Mouse (Mus musculus) kidney, adult 2 months (tissue): Measurements from ENCODE around the gene Parp9. TPM values are rescaled to one million over a fixed set of nuclear protein-coding genes. Genes with fewer than 3 reads are reported as not detected.

Experiments used
- DNase-seq: peaks from one replicate; pipeline ENCODE4 v3.0.0; 2021
- H3K27ac ChIP-seq: fragments of 200-500 bp; 2 replicates; pipeline ENCODE4 v1.5.1; 2012; ENCODE audit warnings: low read depth, low read length, control low read depth, inconsistent platforms; ENCODE audit not compliant: insufficient read depth
- H3K27me3 ChIP-seq: fragments of 200-500 bp; replicated peaks from 2 replicates; pipeline ENCODE4 v1.6.1; 2012; ENCODE audit warnings: mild to moderate bottlenecking, moderate library complexity, low read length, inconsistent platforms; ENCODE audit not compliant: control insufficient read depth, insufficient read depth
- H3K36me3 ChIP-seq: fragments of 200-500 bp; 2 replicates; pipeline ENCODE4 v1.6.1; 2012; ENCODE audit warnings: mild to moderate bottlenecking, moderate library complexity, low read length, inconsistent platforms; ENCODE audit not compliant: control insufficient read depth, insufficient read depth
- H3K4me1 ChIP-seq: fragments of 200-500 bp; 2 replicates; pipeline ENCODE4 v1.6.1; 2011; ENCODE audit warnings: low read length; ENCODE audit not compliant: control insufficient read depth, insufficient read depth
- H3K4me3 ChIP-seq: fragments of 200-500 bp; 2 replicates; pipeline ENCODE4 v1.5.1; 2011; ENCODE audit warnings: mild to moderate bottlenecking, low read depth, low read length, control low read depth; ENCODE audit not compliant: insufficient read depth
- CTCF ChIP-seq: fragments of 200-500 bp; conservative IDR thresholded peaks from 2 replicates; pipeline ENCODE4 v1.5.1; 2011; ENCODE audit warnings: low read depth, mild to moderate bottlenecking, control low read depth, low read length, moderate library complexity, mixed read lengths; ENCODE audit not compliant: insufficient read depth, insufficient read length
- POLR2A ChIP-seq: fragments of 200-500 bp; IDR thresholded peaks from one replicate; pipeline ENCODE4 v1.6.1; 2011; ENCODE audit warnings: low read depth, low read length, control low read depth
- WGBS: fragments of 180-500 bp; shearing (Covaris S2); methylation state at CpG from one replicate; pipeline ENCODE4 v1.1.7; 2018; 5-methylcytosine and 5-hydroxymethylcytosine counted together
- polyA plus RNA-seq: library from polyadenylated mRNA; depleted of rRNA; stranded (reverse); fragments of >200 nt; gene quantifications from 2 replicates; pipeline ENCODE4 v1.2.3, GENCODE M21; 2012

The Parp9 gene
- polyA plus RNA-seq, 1 experiment = 8.0 TPM

DNA sequence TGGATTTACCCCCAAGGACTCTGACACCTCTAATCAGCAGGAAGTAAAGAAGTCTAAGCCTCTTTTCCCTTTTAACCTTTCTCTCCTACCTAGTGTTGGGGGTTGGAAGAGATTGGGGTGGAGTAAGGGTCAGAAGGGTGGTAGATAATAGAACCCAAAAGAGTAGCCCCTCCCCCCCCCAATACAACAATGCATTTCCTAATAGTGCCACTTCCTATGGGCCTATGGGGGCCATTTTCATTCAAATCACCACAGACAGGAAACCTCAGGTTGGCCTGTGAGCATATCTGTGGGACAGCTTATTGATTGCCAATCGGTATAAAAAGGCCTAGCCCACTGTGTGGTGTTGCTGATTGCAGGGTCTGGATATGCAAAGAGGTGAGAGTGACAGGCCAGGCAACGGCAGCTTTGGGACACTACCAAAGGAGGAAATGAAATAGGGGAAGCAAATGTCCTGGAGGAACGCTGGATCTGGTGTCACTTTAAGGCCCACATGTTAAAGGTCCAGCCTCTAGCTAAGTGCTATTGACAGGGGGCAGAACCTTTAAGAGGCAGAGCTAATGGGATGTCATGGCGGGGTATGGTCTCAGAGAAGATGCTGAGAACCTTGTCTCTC, 34.0 kb upstream of the Parp9 start:
- H3K27me3 ChIP-seq = no peaks in the 10 kb centered on the region

DNA sequence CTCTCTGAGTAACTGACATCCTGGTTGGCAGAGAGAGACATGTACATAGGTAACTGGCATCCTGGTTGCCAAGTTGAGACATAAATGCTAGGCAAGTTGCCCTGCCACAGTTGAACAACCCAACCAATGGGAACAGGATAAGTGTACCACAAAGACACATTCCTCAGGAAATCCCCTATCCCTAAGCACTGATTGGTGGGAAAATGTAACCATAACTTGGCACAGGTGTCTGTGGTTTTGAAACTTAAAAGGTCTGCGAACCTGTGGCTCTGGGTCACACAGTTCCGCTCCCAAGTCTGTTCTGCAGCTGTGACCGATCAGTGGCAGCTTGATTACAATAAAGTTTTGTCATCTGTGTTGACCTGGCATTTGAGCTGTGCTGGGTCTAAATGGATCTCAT, 32.9 kb upstream of the Parp9 start:
- peaks cover 6% of the 10 kb centered on the region; the same call in 1 of the 2 replicates for H3K4me1 ChIP-seq
- no peak overlapping the region for H3K4me3 ChIP-seq
- DNase-seq = no peak
- no peaks in the 10 kb centered on the region for H3K36me3 ChIP-seq
- no peak for TF ChIP-seq CTCF
- TF ChIP-seq POLR2A = no peak
- no peaks in the 10 kb centered on the region for H3K27me3 ChIP-seq
- H3K27ac ChIP-seq = no peak overlapping the region
- WGBS = 81% methylated on average over 3 of the region's 3 CpGs

More for the DNA sequence above, 34.0 kb upstream of the Parp9 start:
- Histone ChIP-seq H3K36me3 (no peaks in the 10 kb centered on the region), H3K4me3 (no peak overlapping the region), H3K27ac (no peak overlapping the region), H3K4me1 (peaks cover 6% of the 10 kb centered on the region; the same call in 1 of the 2 replicates)
- TF ChIP-seq POLR2A (no peak), CTCF (no peak)
- no peak for DNase-seq
- 79% methylated on average over 4 of the region's 4 CpGs for WGBS

DNA sequence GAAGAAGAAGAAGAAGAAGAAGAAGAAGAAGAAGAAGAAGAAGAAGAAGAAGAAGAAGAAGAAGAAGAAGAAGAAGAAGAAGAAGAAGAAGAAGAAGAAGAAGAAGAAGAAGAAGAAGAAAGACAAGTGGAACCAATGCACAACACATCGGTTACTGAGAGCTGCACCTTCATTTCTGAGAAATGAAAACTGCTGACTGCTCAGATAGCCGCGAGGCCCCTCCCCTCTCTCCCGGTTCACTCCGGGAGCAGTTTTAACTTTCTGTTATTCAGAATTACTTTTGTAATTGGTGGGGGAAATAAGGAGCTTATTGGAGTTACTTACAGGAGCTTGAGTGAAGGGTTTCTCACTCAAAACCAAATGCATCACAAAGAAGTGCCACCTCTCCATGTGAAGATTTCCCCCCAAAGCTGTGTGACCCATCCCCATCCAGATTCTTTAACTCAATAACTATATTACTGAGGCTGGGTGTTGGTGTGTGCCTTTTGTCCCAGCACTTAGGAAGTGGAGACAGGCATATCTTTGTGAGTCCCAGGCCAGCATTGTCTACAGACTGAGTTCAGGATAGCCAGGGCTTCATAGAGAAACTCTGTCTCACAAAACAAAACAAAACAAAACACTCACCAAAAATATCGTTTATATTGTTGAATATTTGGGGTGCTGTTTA, 32.3 kb upstream of the Parp9 start:
- DNase-seq = peak; percentile 47
- TF ChIP-seq CTCF = no peak
- no peak for TF ChIP-seq POLR2A
- H3K36me3 ChIP-seq = no peaks in the 10 kb centered on the region
- 51% methylated on average over 6 of the region's 6 CpGs for WGBS
- no peaks in the 10 kb centered on the region for H3K27me3 ChIP-seq
- no peak overlapping the region for H3K27ac ChIP-seq
- H3K4me1 ChIP-seq = peaks cover 6% of the 10 kb centered on the region; the same call in 1 of the 2 replicates
- H3K4me3 ChIP-seq = no peak overlapping the region

DNA sequence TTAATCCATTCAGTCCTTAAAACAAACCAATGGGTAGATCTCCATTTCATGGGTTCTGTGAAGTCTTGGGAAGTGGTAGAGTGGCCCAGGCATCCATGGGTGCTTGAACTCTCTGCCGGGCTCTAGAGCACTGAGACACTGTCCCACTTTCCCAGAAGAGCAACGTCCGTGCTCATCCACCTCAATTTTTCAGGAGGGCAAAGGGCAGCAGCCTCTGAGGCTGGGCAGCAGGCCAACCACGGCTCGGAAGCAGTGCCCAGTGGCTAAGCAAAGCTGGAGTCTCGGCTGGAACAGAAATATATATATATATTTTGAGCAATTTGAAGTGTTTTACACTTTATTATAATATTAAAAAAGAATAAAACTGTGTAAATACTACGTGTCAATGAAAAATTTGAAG, 31.4 kb upstream of the Parp9 start:
- WGBS = 35% methylated on average over 7 of the region's 7 CpGs
- H3K36me3 ChIP-seq = no peaks in the 10 kb centered on the region
- no peak overlapping the region for H3K4me3 ChIP-seq
- H3K4me1 ChIP-seq = peaks cover 6% of the 10 kb centered on the region; the same call in 1 of the 2 replicates
- H3K27me3 ChIP-seq = no peaks in the 10 kb centered on the region
- no peak overlapping the region for H3K27ac ChIP-seq
- TF ChIP-seq POLR2A (no peak), CTCF (no peak)
- peak; percentile 84 for DNase-seq

DNA sequence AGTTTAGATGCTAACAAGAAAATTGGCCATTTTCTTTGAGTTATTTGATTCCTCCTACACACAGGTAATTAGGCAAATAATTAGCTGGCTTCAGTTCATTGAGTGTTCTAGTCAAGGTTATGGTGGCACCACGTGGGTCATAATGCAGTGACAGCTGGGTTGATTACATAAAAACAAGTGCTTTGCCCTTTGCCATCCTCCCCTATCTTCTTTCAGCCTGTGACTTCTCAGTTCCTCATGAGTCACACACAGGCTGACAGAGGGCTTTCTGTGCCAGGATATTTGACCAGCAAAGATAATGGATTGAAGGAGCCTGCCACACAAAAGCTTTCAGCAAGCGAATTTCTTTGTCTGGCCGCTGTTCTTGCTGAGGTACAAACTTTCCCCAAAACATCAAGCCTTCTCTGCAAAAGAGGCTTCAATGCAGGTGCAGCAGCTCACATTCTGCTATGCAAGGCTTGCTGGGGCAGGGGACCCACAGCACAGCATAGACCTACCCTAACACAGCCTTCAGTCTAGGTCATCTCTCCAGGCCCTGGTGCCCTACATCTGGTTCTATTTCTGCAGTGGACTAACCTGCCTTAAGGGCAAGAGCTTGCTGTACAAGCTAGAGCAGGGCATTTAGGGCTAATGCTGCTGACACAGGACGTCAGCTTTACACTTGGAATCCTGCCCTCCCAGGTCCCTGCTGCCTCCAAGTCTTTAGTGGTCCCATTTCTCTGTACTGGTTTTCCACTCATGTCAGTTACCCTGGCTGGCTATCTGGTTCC, 30.7 kb upstream of the Parp9 start:
- Histone ChIP-seq H3K27me3 (no peaks in the 10 kb centered on the region), H3K36me3 (no peaks in the 10 kb centered on the region), H3K4me1 (peaks cover 6% of the 10 kb centered on the region; the same call in 1 of the 2 replicates), H3K27ac (no peak overlapping the region), H3K4me3 (no peak overlapping the region)
- TF ChIP-seq POLR2A = no peak
- WGBS = 47% methylated on average over 4 of the region's 4 CpGs
- peak; percentile 68 for DNase-seq

DNA sequence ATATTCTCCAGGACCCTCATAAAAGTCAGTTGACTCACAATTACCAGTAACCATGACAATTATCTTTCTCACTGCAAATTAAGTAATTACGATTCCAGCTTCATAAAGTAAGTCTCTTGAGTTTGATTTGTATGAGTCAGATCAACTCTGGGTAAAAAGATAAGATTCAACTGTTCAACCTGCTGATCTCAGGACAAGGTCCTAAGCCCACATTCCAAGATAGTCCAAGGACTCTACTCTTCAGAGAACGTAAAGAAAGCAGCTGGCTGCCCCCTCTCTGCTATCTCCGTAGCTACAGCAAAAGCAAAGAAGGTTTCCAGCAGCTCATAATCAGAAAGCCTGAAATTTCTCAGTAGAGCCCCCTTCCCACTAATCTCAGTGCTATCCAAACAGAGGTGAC, 26.8 kb upstream of the Parp9 start:
- no peak for DNase-seq
- H3K4me3 ChIP-seq = no peak overlapping the region
- no peak for TF ChIP-seq POLR2A
- TF ChIP-seq CTCF = no peak
- H3K36me3 ChIP-seq = no peaks in the 10 kb centered on the region
- H3K27me3 ChIP-seq = no peaks in the 10 kb centered on the region
- H3K27ac ChIP-seq = no peak overlapping the region
- 85% methylated on average over 3 of the region's 3 CpGs for WGBS
- peaks cover 10% of the 10 kb centered on the region; the same call in 1 of the 2 replicates for H3K4me1 ChIP-seq

DNA sequence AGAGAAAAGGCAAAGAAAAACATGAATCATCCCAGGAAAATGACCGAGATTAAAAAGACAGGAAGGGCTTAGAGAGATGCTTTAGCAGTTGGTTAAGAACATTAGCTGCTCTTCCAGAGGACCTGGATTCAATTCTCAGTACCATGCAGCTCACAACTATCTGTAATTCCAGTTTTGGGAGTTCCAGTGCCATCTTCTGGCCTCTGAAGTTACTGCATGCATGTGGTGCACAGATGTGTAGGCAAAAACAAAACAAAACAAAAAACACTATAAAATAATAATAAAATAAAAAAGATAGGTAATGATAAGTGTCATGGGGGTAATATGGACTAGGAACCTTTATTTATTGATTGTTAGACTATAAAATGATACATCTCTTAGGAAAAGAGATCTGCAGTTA, 24.7 kb upstream of the Parp9 start:
- no peak for TF ChIP-seq POLR2A
- TF ChIP-seq CTCF = peak; percentile 46
- no peak overlapping the region for H3K27ac ChIP-seq

More for the DNA sequence above, 24.7 kb upstream of the Parp9 start:
- no peak overlapping the region for H3K4me3 ChIP-seq
- no peaks in the 10 kb centered on the region for H3K27me3 ChIP-seq
- WGBS = 78% methylated on average over 1 of the region's 1 CpGs
- H3K4me1 ChIP-seq = peaks cover 5% of the 10 kb centered on the region; the same call in 1 of the 2 replicates
- H3K36me3 ChIP-seq = no peaks in the 10 kb centered on the region
- DNase-seq = peak; percentile 32
